Mouse (Mus musculus): Measurements from ENCODE around the gene Spindoc. TPM values are rescaled to one million over a fixed set of nuclear protein-coding genes. Genes with fewer than 3 reads are reported as not detected.
A peak's percentile ranks its signal among the peaks of the same experiment; 100 is the strongest.

Gene Spindoc
- total RNA-seq (2022), result 10 to 100 TPM; 20.3 to 27.0 (median 25.5) TPM

GRCm38 (mm10) chr19:7382903-7383865 lies at the start of gene Spindoc:
Gene Spindoc, minus strand, starts transcription at chr19:7382994.
- DNase-seq, result peak; percentile 96

GRCm38 (mm10) chr19:7425398-7425775 lies 42.6 kb upstream of the Spindoc start:
- DNase-seq, result no peak

- DNase-seq, result no peak
Observed at GRCm38 (mm10) chr19:7424590-7425397, 42.0 kb upstream of the Spindoc start.

- no peak for DNase-seq
Observed at GRCm38 (mm10) chr19:7424131-7424530, 41.3 kb upstream of the Spindoc start.

- no peak for DNase-seq
Observed at GRCm38 (mm10) chr19:7423656-7424030, 40.8 kb upstream of the Spindoc start.

- peak; percentile 74 for DNase-seq
Observed at GRCm38 (mm10) chr19:7423028-7423655, 40.3 kb upstream of the Spindoc start.

GRCm38 (mm10) chr19:7422656-7423027 lies 39.8 kb upstream of the Spindoc start:
- no peak for DNase-seq

GRCm38 (mm10) chr19:7421602-7422591 lies 39.1 kb upstream of the Spindoc start:
- peak; percentile 59 for DNase-seq

- no peak for DNase-seq
Observed at GRCm38 (mm10) chr19:7420841-7421601, 38.2 kb upstream of the Spindoc start.

- DNase-seq, result no peak
Observed at GRCm38 (mm10) chr19:7420108-7420507, 37.3 kb upstream of the Spindoc start.

GRCm38 (mm10) chr19:7419134-7419533 lies 36.3 kb upstream of the Spindoc start:
- DNase-seq, result no peak

- peak; percentile 54 for DNase-seq
Observed at GRCm38 (mm10) chr19:7417911-7418849, 35.4 kb upstream of the Spindoc start.

GRCm38 (mm10) chr19:7416834-7417735 lies 34.3 kb upstream of the Spindoc start, which contains the start of gene 2700081O15Rik:
Gene 2700081O15Rik, plus strand, starts transcription at chr19:7417625.
- DNase-seq, result peak; percentile 55

- no peak for DNase-seq
Observed at GRCm38 (mm10) chr19:7415916-7416833, 33.4 kb upstream of the Spindoc start.

GRCm38 (mm10) chr19:7412361-7412760 lies 29.6 kb upstream of the Spindoc start:
- DNase-seq, result no peak

GRCm38 (mm10) chr19:7404623-7405229 lies 21.9 kb upstream of the Spindoc start:
- DNase-seq, result no peak

GRCm38 (mm10) chr19:7400635-7401034 lies 17.8 kb upstream of the Spindoc start:
- no peak for DNase-seq
